In the genomic region with DNA sequence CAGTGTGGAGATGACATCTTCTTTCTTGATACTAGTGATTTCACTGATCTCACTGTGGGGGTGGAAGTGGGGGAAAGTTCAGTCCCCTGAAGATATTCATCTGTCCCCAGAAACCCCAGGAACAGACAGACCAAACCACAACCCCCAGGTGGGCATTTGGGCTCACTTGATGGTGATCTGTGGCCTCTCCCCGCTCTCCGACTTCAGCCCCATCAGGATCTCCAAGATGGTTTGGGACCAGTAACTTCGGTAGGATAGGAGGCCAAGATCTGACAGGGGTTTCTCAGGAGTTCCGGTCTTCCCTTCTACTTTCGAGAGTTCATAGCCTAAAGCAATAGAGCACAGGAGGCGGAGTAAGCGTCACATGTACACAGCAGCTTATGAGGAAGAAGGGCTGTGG, we compare ENCODE assay signal across 17 mouse cellular contexts. TPM values are rescaled to one million over a fixed set of nuclear protein-coding genes. Genes with fewer than 3 reads are reported as not detected.
DNase-seq lines count a peak whose midpoint lies in the region; ATAC-seq and TF ChIP-seq lines count a peak whose summit lies in the region.
"Had no signal": no experiment of that assay in that cellular context is flagged by ENCODE, and none has a peak within 500 bp of the region (broad histone marks: within the 10 kb centered on the region; RNA-seq: fewer than 3 reads in every experiment).

No protein-coding gene starts in this region.

- no peak overlapping the region for H3K27ac ChIP-seq in midbrain, embryonic 10.5 days (replicated peaks)
- H3K27ac ChIP-seq in midbrain, postnatal 0 days (ENCODE audit: low read depth, low read length), result no peak overlapping the region
- no peak overlapping the region for H3K27ac ChIP-seq in embryonic facial prominence, embryonic 13.5 days
- 0 out of 2 replicates have a peak overlapping the region, but pooled peaks have one; percentile 6 for H3K27ac ChIP-seq in liver, postnatal 0 days (ENCODE audit: low read depth)
- no peak overlapping the region for H3K27ac ChIP-seq in intestine, embryonic 15.5 days
- H3K27ac ChIP-seq: gastrocnemius, adult 2 months; lung, embryonic 15.5 days had no signal

- H3K9ac ChIP-seq in midbrain, postnatal 0 days (replicated peaks; ENCODE audit: low read length, poor library complexity, severe bottlenecking), result no peak overlapping the region
- H3K9ac ChIP-seq in embryonic facial prominence, embryonic 13.5 days, result peak overlapping the region; percentile 97; the same call in 1 of the 2 replicates
- H3K9ac ChIP-seq in liver, postnatal 0 days (replicated peaks), result no peak overlapping the region
- H3K9ac ChIP-seq in intestine, embryonic 15.5 days, result no peak overlapping the region

- H3K4me2 ChIP-seq in midbrain, postnatal 0 days (ENCODE audit: low read depth, low read length, poor library complexity, severe bottlenecking), result no peak overlapping the region
- no peak overlapping the region for H3K4me2 ChIP-seq in embryonic facial prominence, embryonic 13.5 days
- 0 out of 2 replicates have a peak overlapping the region, but pooled peaks have one; percentile 99 for H3K4me2 ChIP-seq in liver, postnatal 0 days (ENCODE audit: low read depth, low read length)
- H3K4me2 ChIP-seq in intestine, embryonic 15.5 days (replicated peaks), result no peak overlapping the region

- no peak for ATAC-seq in midbrain, postnatal 0 days (ENCODE audit: low FRiP score)
- ATAC-seq in embryonic facial prominence, embryonic 13.5 days (ENCODE audit: insufficient number of reproducible peaks, insufficient read depth, low FRiP score, low TSS enrichment, low read depth), result no peak
- no peak for ATAC-seq in liver, postnatal 0 days
- no peak for ATAC-seq in intestine, embryonic 15.5 days
- ATAC-seq: activated CD4-positive, CD25-positive, alpha-beta regulatory T cell, adult 4 months had no signal

- 94% methylated on average over 7 of the region's 7 CpGs for WGBS in midbrain, embryonic 10.5 days
- WGBS in midbrain, postnatal 0 days, result 91% methylated on average over 7 of the region's 7 CpGs
- WGBS in embryonic facial prominence, embryonic 13.5 days, result 76% methylated on average over 7 of the region's 7 CpGs
- 79% methylated on average over 7 of the region's 7 CpGs for WGBS in liver, postnatal 0 days (ENCODE audit: insufficient replicate concordance)
- WGBS in intestine, embryonic 15.5 days, result 88% methylated on average over 7 of the region's 7 CpGs

- intact Hi-C loops in heart, postnatal 36 days (cut with DNase I), result no loop called here

- peak; percentile 90 for DNase-seq in heart, adult 11 months
- no peak for DNase-seq in heart, postnatal 36 days
- DNase-seq in midbrain, embryonic 10.5 days (ENCODE audit: low spot score), result no peak
- DNase-seq in midbrain, postnatal 0 days (ENCODE audit: low spot score), result no peak
- DNase-seq in liver, postnatal 0 days, result no peak
- DNase-seq: cerebellum, adult 8-10 months; gastrocnemius, adult 2 months; right cerebral cortex, postnatal 4 days; thymus, adult 2 months had no signal

- H3K36me3 ChIP-seq in midbrain, embryonic 10.5 days, result peaks cover 59% of the 10 kb centered on the region
- peaks cover 52% of the 10 kb centered on the region for H3K36me3 ChIP-seq in midbrain, postnatal 0 days (ENCODE audit: insufficient read depth, low read length)
- H3K36me3 ChIP-seq in embryonic facial prominence, embryonic 13.5 days, result peaks cover 61% of the 10 kb centered on the region
- H3K36me3 ChIP-seq in liver, postnatal 0 days (replicated peaks; ENCODE audit: insufficient read depth, low read length), result peaks cover 59% of the 10 kb centered on the region
- H3K36me3 ChIP-seq in intestine, embryonic 15.5 days, result peaks cover 41% of the 10 kb centered on the region

- peak overlapping the region; percentile 4; the same call in 1 of the 2 replicates for H3K4me3 ChIP-seq in midbrain, embryonic 10.5 days
- no peak overlapping the region for H3K4me3 ChIP-seq in midbrain, postnatal 0 days (ENCODE audit: low read depth, low read length)
- H3K4me3 ChIP-seq in embryonic facial prominence, embryonic 13.5 days, result 0 out of 2 replicates have a peak overlapping the region, but pooled peaks have one; percentile 94
- H3K4me3 ChIP-seq in liver, postnatal 0 days (ENCODE audit: low read depth, low read length), result no peak overlapping the region
- no peak overlapping the region for H3K4me3 ChIP-seq in intestine, embryonic 15.5 days (replicated peaks)

- TF ChIP-seq CTCF in midbrain, postnatal 0 days (IDR thresholded peaks at IDR 0.05), result no peak
- no peak for TF ChIP-seq CTCF in liver, postnatal 0 days (IDR thresholded peaks at IDR 0.05; ENCODE audit: low read depth)

- no peaks in the 10 kb centered on the region for H3K9me3 ChIP-seq in midbrain, embryonic 10.5 days (replicated peaks)
- no peaks in the 10 kb centered on the region for H3K9me3 ChIP-seq in midbrain, postnatal 0 days (ENCODE audit: low read length)
- no peaks in the 10 kb centered on the region for H3K9me3 ChIP-seq in embryonic facial prominence, embryonic 13.5 days
- no peaks in the 10 kb centered on the region for H3K9me3 ChIP-seq in liver, postnatal 0 days (ENCODE audit: low read length)
- H3K9me3 ChIP-seq in intestine, embryonic 15.5 days, result no peaks in the 10 kb centered on the region
- H3K9me3 ChIP-seq: lung, embryonic 15.5 days had no signal

- TF ChIP-seq EP300 in liver, postnatal 0 days (IDR thresholded peaks at IDR 0.05; ENCODE audit: low read depth), result no peak

- H3K4me1 ChIP-seq in midbrain, embryonic 10.5 days, result peaks cover 35% of the 10 kb centered on the region
- H3K4me1 ChIP-seq in midbrain, postnatal 0 days (ENCODE audit: insufficient read depth, low read length), result peaks cover 4% of the 10 kb centered on the region; the same call in 1 of the 2 replicates
- H3K4me1 ChIP-seq in embryonic facial prominence, embryonic 13.5 days, result peaks cover 29% of the 10 kb centered on the region
- peaks cover 19% of the 10 kb centered on the region for H3K4me1 ChIP-seq in liver, postnatal 0 days (ENCODE audit: insufficient read depth)
- peaks cover 14% of the 10 kb centered on the region for H3K4me1 ChIP-seq in intestine, embryonic 15.5 days (replicated peaks)

- no peaks in the 10 kb centered on the region for H3K27me3 ChIP-seq in midbrain, embryonic 10.5 days (ENCODE audit: low read depth, poor library complexity, severe bottlenecking)
- H3K27me3 ChIP-seq in midbrain, postnatal 0 days (ENCODE audit: insufficient read depth, low read length), result no peaks in the 10 kb centered on the region
- H3K27me3 ChIP-seq in embryonic facial prominence, embryonic 13.5 days, result no peaks in the 10 kb centered on the region
- no peaks in the 10 kb centered on the region for H3K27me3 ChIP-seq in liver, postnatal 0 days (ENCODE audit: insufficient read depth, low read length)
- no peaks in the 10 kb centered on the region for H3K27me3 ChIP-seq in intestine, embryonic 15.5 days (replicated peaks)
- H3K27me3 ChIP-seq: lung, embryonic 15.5 days had no signal

RNA-seq across cellular contexts. Expression of a gene that starts 2.0 kb away (rescaled TPM):
- total RNA-seq in heart, postnatal 36 days (2021), result 10 to 100 TPM; 42.7 to 53.2 TPM
- polyA plus RNA-seq in midbrain, embryonic 10.5 days (2016; fragmentation: Nextera tagmentation; extraction: Ambion mirVana), result 186 and 200 TPM in 2 replicates
- 19.8 and 27.1 TPM in 2 replicates for total RNA-seq in midbrain, postnatal 0 days (2014; rRNA removed)
- polyA plus RNA-seq in midbrain, postnatal 0 days (2015; fragmentation: Nextera tagmentation; extraction: Ambion mirVana), result 43.1 and 50.9 TPM in 2 replicates
- polyA plus RNA-seq in embryonic facial prominence, embryonic 13.5 days (2015; fragmentation: Nextera tagmentation; extraction: Ambion mirVana), result 136 and 162 TPM in 2 replicates
- 78.4 and 79.1 TPM in 2 replicates for polyA plus RNA-seq in liver, postnatal 0 days (2015; fragmentation: Nextera tagmentation; extraction: Ambion mirVana)
- 128 and 149 TPM in 2 replicates for polyA plus RNA-seq in intestine, embryonic 15.5 days (2015; fragmentation: Nextera tagmentation; extraction: Ambion mirVana)

RNA-seq across cellular contexts. Expression of a gene that starts 6.4 kb away (rescaled TPM):
- total RNA-seq in heart, postnatal 36 days (2021), result 10 to 100 TPM; 30.3 to 37.0 TPM
- polyA plus RNA-seq in midbrain, embryonic 10.5 days (2016; fragmentation: Nextera tagmentation; extraction: Ambion mirVana), result 65.6 and 74.8 TPM in 2 replicates
- total RNA-seq in midbrain, postnatal 0 days (2014; rRNA removed), result 126 and 150 TPM in 2 replicates
- 73.9 and 76.8 TPM in 2 replicates for polyA plus RNA-seq in midbrain, postnatal 0 days (2015; fragmentation: Nextera tagmentation; extraction: Ambion mirVana)
- 55.8 and 60.0 TPM in 2 replicates for polyA plus RNA-seq in embryonic facial prominence, embryonic 13.5 days (2015; fragmentation: Nextera tagmentation; extraction: Ambion mirVana)
- polyA plus RNA-seq in liver, postnatal 0 days (2015; fragmentation: Nextera tagmentation; extraction: Ambion mirVana), result 15.1 and 15.8 TPM in 2 replicates
- polyA plus RNA-seq in intestine, embryonic 15.5 days (2015; fragmentation: Nextera tagmentation; extraction: Ambion mirVana), result 44.1 and 47.3 TPM in 2 replicates

RNA-seq across cellular contexts. Expression of a gene that starts 33.6 kb away (rescaled TPM):
- 10 to 100 TPM; 25.6 to 31.2 TPM for total RNA-seq in heart, postnatal 36 days (2021)
- polyA plus RNA-seq in midbrain, embryonic 10.5 days (2016; fragmentation: Nextera tagmentation; extraction: Ambion mirVana), result 28.7 and 31.2 TPM in 2 replicates
- total RNA-seq in midbrain, postnatal 0 days (2014; rRNA removed), result 30.3 and 34.8 TPM in 2 replicates
- 30.8 and 31.8 TPM in 2 replicates for polyA plus RNA-seq in midbrain, postnatal 0 days (2015; fragmentation: Nextera tagmentation; extraction: Ambion mirVana)
- polyA plus RNA-seq in embryonic facial prominence, embryonic 13.5 days (2015; fragmentation: Nextera tagmentation; extraction: Ambion mirVana), result 47.4 and 53.0 TPM in 2 replicates
- polyA plus RNA-seq in liver, postnatal 0 days (2015; fragmentation: Nextera tagmentation; extraction: Ambion mirVana), result 21.3 and 22.6 TPM in 2 replicates
- polyA plus RNA-seq in intestine, embryonic 15.5 days (2015; fragmentation: Nextera tagmentation; extraction: Ambion mirVana), result 43.0 and 43.3 TPM in 2 replicates

RNA-seq across cellular contexts. Expression of a gene that starts 35.8 kb away (rescaled TPM):
- 1 to 10 TPM; 3.1 to 3.4 TPM for total RNA-seq in heart, postnatal 36 days (2021)
- polyA plus RNA-seq in midbrain, embryonic 10.5 days (2016; fragmentation: Nextera tagmentation; extraction: Ambion mirVana), result 1.6 and 2.3 TPM in 2 replicates
- total RNA-seq in midbrain, postnatal 0 days (2014; rRNA removed), result 12.8 and 14.5 TPM in 2 replicates
- 1.9 and 2.2 TPM in 2 replicates for polyA plus RNA-seq in midbrain, postnatal 0 days (2015; fragmentation: Nextera tagmentation; extraction: Ambion mirVana)
- 3.1 and 3.3 TPM in 2 replicates for polyA plus RNA-seq in embryonic facial prominence, embryonic 13.5 days (2015; fragmentation: Nextera tagmentation; extraction: Ambion mirVana)
- polyA plus RNA-seq in liver, postnatal 0 days (2015; fragmentation: Nextera tagmentation; extraction: Ambion mirVana), result 3.1 and 3.4 TPM in 2 replicates
- polyA plus RNA-seq in intestine, embryonic 15.5 days (2015; fragmentation: Nextera tagmentation; extraction: Ambion mirVana), result 7.9 and 9.9 TPM in 2 replicates

RNA-seq across cellular contexts. Expression of a gene that starts 43.2 kb away (rescaled TPM):
- total RNA-seq in heart, postnatal 36 days (2021), result not detected
- polyA plus RNA-seq in midbrain, embryonic 10.5 days (2016; fragmentation: Nextera tagmentation; extraction: Ambion mirVana), result 0.16 and 0.29 TPM in 2 replicates
- 0.27 TPM in 1 of 2 replicates, not detected in the other for total RNA-seq in midbrain, postnatal 0 days (2014; rRNA removed)
- polyA plus RNA-seq in midbrain, postnatal 0 days (2015; fragmentation: Nextera tagmentation; extraction: Ambion mirVana), result 0.05 TPM in 1 of 2 replicates, not detected in the other
- polyA plus RNA-seq in embryonic facial prominence, embryonic 13.5 days (2015; fragmentation: Nextera tagmentation; extraction: Ambion mirVana), result 5.8 and 6.4 TPM in 2 replicates
- polyA plus RNA-seq in liver, postnatal 0 days (2015; fragmentation: Nextera tagmentation; extraction: Ambion mirVana), result 0.06 TPM in 1 of 2 replicates, not detected in the other
- polyA plus RNA-seq in intestine, embryonic 15.5 days (2015; fragmentation: Nextera tagmentation; extraction: Ambion mirVana), result 19.3 TPM in 2 replicates
- total RNA-seq: gastrocnemius, adult 2 months; layer of hippocampus, adult 8-10 months; left cerebral cortex, postnatal 10 days; megakaryocyte progenitor cell, adult 5-6 weeks had no signal
- polyA plus RNA-seq: activated CD4-positive, CD25-positive, alpha-beta regulatory T cell, adult 4 months; heart, embryonic 14.5 days had no signal

Comparison
In these comparisons a context has a peak if more than half of its experiments do, and no peak if none do; other contexts are left out.
1. H3K4me3 ChIP-seq: peak in midbrain, embryonic 10.5 days (single experiment) and embryonic facial prominence, embryonic 13.5 days (single experiment); none in midbrain, postnatal 0 days (single experiment), liver, postnatal 0 days (single experiment) and intestine, embryonic 15.5 days (single experiment).